ENCODE assay signal across 8 mouse cellular contexts in the genomic region with DNA sequence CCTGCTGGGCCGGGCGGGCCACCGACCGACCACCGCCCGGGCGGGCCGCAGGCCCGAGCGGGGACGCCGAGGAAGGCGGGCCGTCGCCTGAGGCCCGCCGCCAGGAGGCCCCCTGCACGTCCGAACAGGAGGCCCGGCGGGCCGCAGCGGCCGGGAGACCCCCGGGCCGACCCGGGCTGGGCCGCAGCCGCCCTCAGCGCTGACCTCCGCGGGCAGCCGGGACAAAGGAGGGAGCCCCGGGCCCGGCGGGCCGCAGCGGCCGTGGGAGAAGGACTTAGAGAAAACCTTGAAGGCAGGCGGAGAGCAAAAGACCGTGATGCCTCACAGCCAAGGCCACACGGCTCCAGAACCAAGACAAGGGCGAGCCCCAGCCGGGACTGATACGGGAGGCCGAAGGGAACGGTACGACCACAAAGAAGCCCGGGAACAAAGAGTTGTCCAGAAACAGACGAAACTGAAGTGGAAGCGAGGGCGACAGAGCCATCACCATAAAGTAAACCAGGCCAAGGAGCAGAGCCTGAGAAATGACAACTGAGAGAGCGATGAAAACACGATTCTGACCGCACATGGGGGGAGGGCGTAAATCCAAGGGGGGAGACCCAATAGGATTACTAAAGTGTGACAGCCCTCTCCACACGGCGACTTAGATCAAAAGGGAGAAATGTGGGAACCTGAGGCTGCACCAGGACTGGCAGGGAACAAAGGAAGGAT. TPM values are rescaled to one million over a fixed set of nuclear protein-coding genes. Genes with fewer than 3 reads are reported as not detected.
DNase-seq lines count a peak whose midpoint lies in the region; ATAC-seq lines count a peak whose summit lies in the region.

No protein-coding gene starts in this region.

- peak; percentile 13 for DNase-seq in thymus, postnatal 14 days
- no peak for DNase-seq in thymus, postnatal 0 days (ENCODE audit: low spot score)
- DNase-seq in kidney, postnatal 4 days = peak; percentile 67 to 79
- DNase-seq in testis, postnatal 10 days (ENCODE audit: low spot score) = peak; percentile 68
- DNase-seq in gastrocnemius, postnatal 10 days = no peak

- H3K4me3 ChIP-seq in brown adipose tissue, adult 24 weeks (ENCODE audit: insufficient read depth, low read depth, low read length) = peak overlapping the region; percentile 96
- peak overlapping the region; percentile 88 for H3K4me3 ChIP-seq in heart, embryonic 15.5 days
- peak overlapping the region; percentile 96 for H3K4me3 ChIP-seq in midbrain, embryonic 12.5 days

- ATAC-seq in heart, embryonic 15.5 days (replicated peaks; ENCODE audit: insufficient number of reproducible peaks, insufficient read depth, low FRiP score, low read depth) = peak; percentile 11; the same call in 1 of the 2 replicates
- ATAC-seq in midbrain, embryonic 12.5 days (ENCODE audit: low FRiP score, low read depth) = peak; percentile 64

- H3K4me1 ChIP-seq in brown adipose tissue, adult 24 weeks (ENCODE audit: control insufficient read depth, insufficient read depth, insufficient read length, low read length) = peaks cover 12% of the 10 kb centered on the region; the same call in 1 of the 2 replicates
- peaks cover 44% of the 10 kb centered on the region for H3K4me1 ChIP-seq in heart, embryonic 15.5 days (replicated peaks)
- peaks cover 61% of the 10 kb centered on the region for H3K4me1 ChIP-seq in midbrain, embryonic 12.5 days

- H3K36me3 ChIP-seq in heart, embryonic 15.5 days = no peaks in the 10 kb centered on the region
- no peaks in the 10 kb centered on the region; the same call in 1 of the 2 replicates for H3K36me3 ChIP-seq in midbrain, embryonic 12.5 days

- peak overlapping the region; percentile 69 for H3K27ac ChIP-seq in brown adipose tissue, adult 24 weeks (replicated peaks; ENCODE audit: low read depth, low read length)
- peak overlapping the region; percentile 98 for H3K27ac ChIP-seq in heart, embryonic 15.5 days
- H3K27ac ChIP-seq in midbrain, embryonic 12.5 days (replicated peaks) = peak overlapping the region; percentile 100

- peak overlapping the region; percentile 91 for H3K4me2 ChIP-seq in heart, embryonic 15.5 days
- peak overlapping the region; percentile 70 for H3K4me2 ChIP-seq in midbrain, embryonic 12.5 days (replicated peaks)

- peak overlapping the region; percentile 88 for H3K9ac ChIP-seq in heart, embryonic 15.5 days
- H3K9ac ChIP-seq in midbrain, embryonic 12.5 days (replicated peaks) = peak overlapping the region; percentile 100

- H3K27me3 ChIP-seq in heart, embryonic 15.5 days = no peaks in the 10 kb centered on the region
- H3K27me3 ChIP-seq in midbrain, embryonic 12.5 days = no peaks in the 10 kb centered on the region

- no peaks in the 10 kb centered on the region for H3K9me3 ChIP-seq in heart, embryonic 15.5 days (replicated peaks)
- no peaks in the 10 kb centered on the region for H3K9me3 ChIP-seq in midbrain, embryonic 12.5 days

- under 1% methylated on average over 58 of the region's 58 CpGs for WGBS in heart, embryonic 15.5 days
- WGBS in midbrain, embryonic 12.5 days = under 1% methylated on average over 55 of the region's 58 CpGs

RNA-seq across cellular contexts. Expression of gene Macf1, which starts 19.1 kb away (rescaled TPM):
- polyA plus RNA-seq in thymus, postnatal 0 days (2015; fragmentation: Nextera tagmentation; extraction: Ambion mirVana) = 32.8 and 37.1 TPM in 2 replicates
- polyA plus RNA-seq in brown adipose tissue, adult 24 weeks (2012; ENCODE audit: insufficient read depth, insufficient read length, missing spikeins) = 74.3 and 90.1 TPM in 2 replicates
- 51.0 and 51.1 TPM in 2 replicates for polyA plus RNA-seq in heart, embryonic 15.5 days (2015; fragmentation: Nextera tagmentation; extraction: Ambion mirVana)
- polyA plus RNA-seq in midbrain, embryonic 12.5 days (2016; fragmentation: Nextera tagmentation; extraction: Ambion mirVana) = 78.3 and 79.3 TPM in 2 replicates
- 100 to 1,000 TPM; 108 to 144 TPM for total RNA-seq in gastrocnemius, postnatal 10 days (2021)

RNA-seq across cellular contexts. Expression of gene Ndufs5, which starts 52.9 kb away (rescaled TPM):
- polyA plus RNA-seq in thymus, postnatal 0 days (2015; fragmentation: Nextera tagmentation; extraction: Ambion mirVana) = 485 and 491 TPM in 2 replicates
- 1,258 and 1,341 TPM in 2 replicates for polyA plus RNA-seq in brown adipose tissue, adult 24 weeks (2012; ENCODE audit: insufficient read depth, insufficient read length, missing spikeins)
- 423 and 551 TPM in 2 replicates for polyA plus RNA-seq in heart, embryonic 15.5 days (2015; fragmentation: Nextera tagmentation; extraction: Ambion mirVana)
- polyA plus RNA-seq in midbrain, embryonic 12.5 days (2016; fragmentation: Nextera tagmentation; extraction: Ambion mirVana) = 318 and 329 TPM in 2 replicates
- total RNA-seq in gastrocnemius, postnatal 10 days (2021) = 100 to 1,000 TPM; 227 to 266 TPM

Comparison
In these comparisons a context has a peak if more than half of its experiments do, and no peak if none do; other contexts are left out.
1. DNase-seq: peak in thymus, postnatal 14 days (single experiment), kidney, postnatal 4 days (2 of 2) and testis, postnatal 10 days (single experiment); none in thymus, postnatal 0 days (single experiment) and gastrocnemius, postnatal 10 days (single experiment).
2. Peak in every context shown above with its lines, with median percentiles within 50 percentile points of each other: H3K27ac ChIP-seq and H3K4me3 ChIP-seq.